Mouse (Mus musculus) lung, postnatal 0 days (tissue): Measurements from ENCODE around the gene Gkn1. TPM values are rescaled to one million over a fixed set of nuclear protein-coding genes. Genes with fewer than 3 reads are reported as not detected.
A peak's percentile ranks its signal among the peaks of the same experiment; 100 is the strongest.

Source experiments
- ATAC-seq: fragments of 200-750 bp; cut with Nextera tagmentation; 2 replicates; pipeline ENCODE4 v1.8.0; 2017; ENCODE audit warnings: moderate library complexity
- DNase-seq: peaks from one replicate; pipeline ENCODE4 v3.0.0-alpha.2; 2016; ENCODE audit warnings: low spot score
- H3K27ac ChIP-seq: fragments of 300-500 bp; sonication (generic); 2 replicates; pipeline ENCODE4 v1.5.1; 2014; ENCODE audit warnings: antibody characterized with exemption, mild to moderate bottlenecking, low read length, mixed read lengths
- H3K27me3 ChIP-seq: fragments of 300-500 bp; sonication (generic); replicated peaks from 2 replicates; pipeline ENCODE4 v1.6.1; 2014; ENCODE audit warnings: low read length, mixed read lengths; ENCODE audit not compliant: insufficient read depth
- H3K36me3 ChIP-seq: fragments of 300-500 bp; sonication (generic); 2 replicates; pipeline ENCODE4 v1.6.1; 2014; ENCODE audit warnings: low read length, mixed read lengths; ENCODE audit not compliant: insufficient read depth
- H3K4me1 ChIP-seq: fragments of 300-500 bp; sonication (generic); 2 replicates; pipeline ENCODE4 v1.6.1; 2014; ENCODE audit warnings: antibody characterized with exemption, low read depth, low read length, mixed read lengths; ENCODE audit not compliant: insufficient read depth
- H3K4me2 ChIP-seq: fragments of 300-500 bp; sonication (generic); replicated peaks from 2 replicates; pipeline ENCODE4 v1.6.1; 2014; ENCODE audit warnings: low read depth, mild to moderate bottlenecking, low read length, moderate library complexity, mixed read lengths
- H3K4me3 ChIP-seq: fragments of 300-500 bp; sonication (generic); 2 replicates; pipeline ENCODE4 v1.5.1; 2014; ENCODE audit warnings: low read depth, low read length
- H3K9ac ChIP-seq: fragments of 300-500 bp; sonication (generic); replicated peaks from 2 replicates; pipeline ENCODE4 v1.6.1; 2014; ENCODE audit warnings: low read depth, mild to moderate bottlenecking
- H3K9me3 ChIP-seq: fragments of 300-500 bp; sonication (generic); 2 replicates; pipeline ENCODE4 v1.6.1; 2016; ENCODE audit warnings: low read length, mixed read lengths
- CTCF ChIP-seq: IDR thresholded peaks from 2 replicates; pipeline ENCODE4 v1.5.1; 2016; ENCODE audit warnings: antibody characterized with exemption, mild to moderate bottlenecking
- EP300 ChIP-seq: IDR thresholded peaks from 2 replicates; pipeline ENCODE4 v1.6.1; 2016; ENCODE audit warnings: antibody characterized with exemption, mild to moderate bottlenecking, control low read depth
- WGBS: fragments of 180-500 bp; shearing (Covaris S2); extraction: QIAGEN DNeasy Blood & Tissue Kit; methylation state at CpG from one replicate; pipeline ENCODE4 v1.1.7; 2014; 5-methylcytosine and 5-hydroxymethylcytosine counted together
- polyA plus RNA-seq: library from polyadenylated mRNA; unstranded; fragments of >200 nt; fragmentation: Nextera tagmentation; extraction: Ambion mirVana; gene quantifications from 2 replicates; pipeline ENCODE4 v1.2.1, GENCODE M21; 2015

Gene Gkn1
- polyA plus RNA-seq, 1 experiment from 2014 or later: 0.31 TPM

- DNase-seq: no peak
- no peak for ATAC-seq
- H3K9me3 ChIP-seq: no peaks in the 10 kb centered on the region
- H3K27ac ChIP-seq: no peak within 1 kb of the TSS
- no peak within 1 kb of the TSS for H3K9ac ChIP-seq
- H3K36me3 ChIP-seq: no peaks in the 10 kb centered on the region
- peaks cover 7% of the 10 kb centered on the region; the same call in 1 of the 2 replicates for H3K4me1 ChIP-seq
- TF ChIP-seq CTCF: no peak
- TF ChIP-seq EP300: no peak
- no peak within 1 kb of the TSS for H3K4me3 ChIP-seq
- WGBS: 34% methylated on average over 7 of the region's 7 CpGs
- H3K4me2 ChIP-seq: no peak within 1 kb of the TSS
- H3K27me3 ChIP-seq: peaks cover 4% of the 10 kb centered on the region; the same call in 1 of the 2 replicates
These were observed 38.1 kb upstream of the Gkn1 start, which contains the start of gene Gkn3 for GRCm38 (mm10) chr6:87388877-87389276. Gkn3 (minus strand) TSS chr6:87388935.

GRCm38 (mm10) chr6:87386681-87387080 lies 35.9 kb upstream of the Gkn1 start:
- Histone ChIP-seq H3K4me2 (no peak overlapping the region), H3K36me3 (no peaks in the 10 kb centered on the region), H3K9me3 (no peaks in the 10 kb centered on the region), H3K27me3 (peaks cover 8% of the 10 kb centered on the region; the same call in 1 of the 2 replicates), H3K4me3 (no peak overlapping the region), H3K4me1 (peaks cover 7% of the 10 kb centered on the region; the same call in 1 of the 2 replicates), H3K27ac (no peak overlapping the region), H3K9ac (no peak overlapping the region)
- ATAC-seq (no peak), DNase-seq (no peak)
- TF ChIP-seq CTCF (no peak), EP300 (no peak)
- WGBS: 77% methylated on average over 10 of the region's 10 CpGs

- WGBS: 14% methylated on average over 7 of the region's 7 CpGs
- no peaks in the 10 kb centered on the region for H3K9me3 ChIP-seq
- ATAC-seq (no peak), DNase-seq (peak; percentile 80)
- H3K27me3 ChIP-seq: peaks cover 8% of the 10 kb centered on the region; the same call in 1 of the 2 replicates
- no peak overlapping the region for H3K27ac ChIP-seq
- H3K9ac ChIP-seq: no peak overlapping the region
- H3K4me3 ChIP-seq: no peak overlapping the region
- H3K36me3 ChIP-seq: no peaks in the 10 kb centered on the region
- H3K4me1 ChIP-seq: peaks cover 7% of the 10 kb centered on the region; the same call in 1 of the 2 replicates
- no peak for TF ChIP-seq EP300
- peak; percentile 91 for TF ChIP-seq CTCF
- no peak overlapping the region for H3K4me2 ChIP-seq
These were observed 35.5 kb upstream of the Gkn1 start for GRCm38 (mm10) chr6:87386203-87386602.

- no peak for ATAC-seq
- peak; percentile 51 for DNase-seq
- 17% methylated on average over 5 of the region's 6 CpGs for WGBS
These were observed 34.0 kb upstream of the Gkn1 start for GRCm38 (mm10) chr6:87384761-87385160.

GRCm38 (mm10) chr6:87383926-87384691 lies 33.4 kb upstream of the Gkn1 start:
- Histone ChIP-seq H3K27me3 (peaks cover 8% of the 10 kb centered on the region; the same call in 1 of the 2 replicates), H3K9ac (no peak overlapping the region), H3K4me2 (peak overlapping the region; percentile 46), H3K27ac (no peak overlapping the region), H3K36me3 (no peaks in the 10 kb centered on the region), H3K4me1 (peaks cover 7% of the 10 kb centered on the region; the same call in 1 of the 2 replicates), H3K9me3 (no peaks in the 10 kb centered on the region), H3K4me3 (peak overlapping the region; percentile 19; the same call in 1 of the 2 replicates)
- WGBS: 8% methylated on average over 24 of the region's 24 CpGs
- DNase-seq: peak; percentile 57
- TF ChIP-seq EP300: no peak
- peak; percentile 70 for TF ChIP-seq CTCF
- peak; percentile 53 for ATAC-seq

More at GRCm38 (mm10) chr6:87384761-87385160, 34.0 kb upstream of the Gkn1 start:
- Histone ChIP-seq H3K9me3 (no peaks in the 10 kb centered on the region), H3K27me3 (peaks cover 8% of the 10 kb centered on the region; the same call in 1 of the 2 replicates), H3K4me3 (no peak overlapping the region), H3K4me2 (peak overlapping the region; percentile 46; the same call in 1 of the 2 replicates), H3K36me3 (no peaks in the 10 kb centered on the region), H3K27ac (no peak overlapping the region), H3K4me1 (peaks cover 7% of the 10 kb centered on the region; the same call in 1 of the 2 replicates), H3K9ac (no peak overlapping the region)
- TF ChIP-seq EP300: no peak
- no peak for TF ChIP-seq CTCF

GRCm38 (mm10) chr6:87373057-87373456 lies 22.3 kb upstream of the Gkn1 start, which contains the start of gene Gkn2:
Gkn2 (plus strand) TSS chr6:87373357.
- H3K27me3 ChIP-seq: no peaks in the 10 kb centered on the region
- no peak for TF ChIP-seq EP300
- TF ChIP-seq CTCF: no peak
- ATAC-seq (no peak), DNase-seq (no peak)
- no peaks in the 10 kb centered on the region for H3K9me3 ChIP-seq
- H3K27ac ChIP-seq: no peak within 1 kb of the TSS
- 59% methylated on average over 9 of the region's 9 CpGs for WGBS
- no peaks in the 10 kb centered on the region for H3K4me1 ChIP-seq
- no peak within 1 kb of the TSS for H3K4me3 ChIP-seq
- no peak within 1 kb of the TSS for H3K9ac ChIP-seq
- no peak within 1 kb of the TSS for H3K4me2 ChIP-seq
- H3K36me3 ChIP-seq: no peaks in the 10 kb centered on the region
